ENCODE assay signal across 15 mouse cellular contexts in the genomic region with DNA sequence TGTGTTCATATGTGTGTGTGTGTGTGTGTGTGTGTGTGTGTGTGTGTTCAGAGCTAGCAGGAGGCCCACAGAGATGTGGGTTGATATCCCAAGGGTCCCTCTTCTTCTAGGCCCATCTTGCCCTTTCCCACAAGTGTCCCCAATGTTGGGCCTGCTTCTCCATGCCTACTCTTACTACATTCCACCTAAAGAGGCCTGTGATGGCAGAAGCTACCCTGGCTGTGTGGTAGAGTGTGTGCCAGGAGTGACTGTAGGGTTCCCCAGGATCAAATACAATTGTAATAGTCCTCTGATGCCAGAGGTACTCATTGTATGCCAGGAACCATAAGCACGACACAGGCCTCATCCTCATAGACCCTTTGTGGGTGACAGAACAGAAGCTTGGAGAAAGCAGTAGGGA. TPM values are rescaled to one million over a fixed set of nuclear protein-coding genes. Genes with fewer than 3 reads are reported as not detected.
DNase-seq lines count a peak whose midpoint lies in the region; ATAC-seq and TF ChIP-seq lines count a peak whose summit lies in the region.
"Had no signal": no experiment of that assay in that cellular context is flagged by ENCODE, and none has a peak within 500 bp of the region (broad histone marks: within the 10 kb centered on the region; RNA-seq: fewer than 3 reads in every experiment).

No protein-coding gene starts in this region.

- WGBS in heart, embryonic 11.5 days (ENCODE audit: insufficient replicate concordance), result 75% methylated on average over 1 of the region's 1 CpGs
- 69% methylated on average over 1 of the region's 1 CpGs for WGBS in lung, embryonic 14.5 days
- 93% methylated on average over 1 of the region's 1 CpGs for WGBS in lung, adult 2 months
- WGBS in embryonic facial prominence, embryonic 11.5 days, result 86% methylated on average over 1 of the region's 1 CpGs
- 85% methylated on average over 1 of the region's 1 CpGs for WGBS in embryonic facial prominence, embryonic 15.5 days

- intact Hi-C loops in heart, postnatal 10 days (cut with DNase I), result no loop called here

- 0 out of 2 replicates have a peak overlapping the region, but pooled peaks have one; percentile 30 for H3K27ac ChIP-seq in heart, embryonic 11.5 days (ENCODE audit: low read depth, low read length)
- H3K27ac ChIP-seq in lung, embryonic 14.5 days (ENCODE audit: low read depth), result peak overlapping the region; percentile 99
- H3K27ac ChIP-seq in embryonic facial prominence, embryonic 11.5 days (replicated peaks; ENCODE audit: low read depth, low read length), result peak overlapping the region; percentile 96; the same call in 1 of the 2 replicates
- H3K27ac ChIP-seq in embryonic facial prominence, embryonic 15.5 days (replicated peaks), result peak overlapping the region; percentile 98; the same call in 1 of the 2 replicates
- H3K27ac ChIP-seq: left cerebral cortex, adult 2 months had no signal

- peaks cover 49% of the 10 kb centered on the region for H3K4me1 ChIP-seq in heart, embryonic 11.5 days (ENCODE audit: control insufficient read depth, insufficient read depth, low read length)
- H3K4me1 ChIP-seq in lung, embryonic 14.5 days (ENCODE audit: insufficient read depth), result peaks cover 39% of the 10 kb centered on the region
- H3K4me1 ChIP-seq in lung, adult 2 months (ENCODE audit: control insufficient read depth, insufficient read depth, low read length), result peaks cover 9% of the 10 kb centered on the region
- peaks cover 26% of the 10 kb centered on the region for H3K4me1 ChIP-seq in embryonic facial prominence, embryonic 11.5 days (ENCODE audit: control insufficient read depth, insufficient read depth, low read length)
- peaks cover 64% of the 10 kb centered on the region for H3K4me1 ChIP-seq in embryonic facial prominence, embryonic 15.5 days

- no peaks in the 10 kb centered on the region for H3K36me3 ChIP-seq in heart, embryonic 11.5 days (ENCODE audit: control insufficient read depth, insufficient read depth, low read length)
- peaks cover 1% of the 10 kb centered on the region; the same call in 1 of the 2 replicates for H3K36me3 ChIP-seq in lung, embryonic 14.5 days (ENCODE audit: insufficient read depth)
- H3K36me3 ChIP-seq in embryonic facial prominence, embryonic 11.5 days (replicated peaks; ENCODE audit: control insufficient read depth, insufficient read depth, low read depth, low read length), result no peaks in the 10 kb centered on the region
- H3K36me3 ChIP-seq in embryonic facial prominence, embryonic 15.5 days, result no peaks in the 10 kb centered on the region
- H3K36me3 ChIP-seq: intestine, embryonic 15.5 days; liver, embryonic 12.5 days had no signal

- no peak overlapping the region for H3K9ac ChIP-seq in heart, embryonic 11.5 days (ENCODE audit: low read depth, low read length)
- H3K9ac ChIP-seq in lung, embryonic 14.5 days, result no peak overlapping the region
- no peak overlapping the region for H3K9ac ChIP-seq in embryonic facial prominence, embryonic 11.5 days (replicated peaks; ENCODE audit: low read length)
- no peak overlapping the region for H3K9ac ChIP-seq in embryonic facial prominence, embryonic 15.5 days
- H3K9ac ChIP-seq: intestine, embryonic 15.5 days; liver, embryonic 12.5 days had no signal

- TF ChIP-seq POLR2A in lung, adult 2 months (IDR thresholded peaks at IDR 0.05; ENCODE audit: borderline replicate concordance, extremely low read depth, low read depth, low read length), result no peak

- no peak for TF ChIP-seq CTCF in lung, embryonic 14.5 days (IDR thresholded peaks at IDR 0.05; ENCODE audit: low read depth)
- no peak for TF ChIP-seq CTCF in lung, adult 2 months (IDR thresholded peaks at IDR 0.05; ENCODE audit: insufficient read depth, low read length)

- no peak for DNase-seq in heart, postnatal 10 days
- DNase-seq in lung, embryonic 14.5 days, result no peak
- no peak for DNase-seq in lung, adult 2 months
- no peak for DNase-seq in embryonic facial prominence, embryonic 11.5 days (ENCODE audit: low spot score)
- no peak for DNase-seq in spleen, adult 12 weeks (ENCODE audit: low spot score)
- DNase-seq: adrenal gland, postnatal 14 days; heart, postnatal 4 days; thymus, adult 18-20 months had no signal

- ATAC-seq in heart, embryonic 11.5 days (replicated peaks; ENCODE audit: insufficient number of reproducible peaks, low FRiP score, low TSS enrichment), result no peak
- no peak for ATAC-seq in lung, embryonic 14.5 days (ENCODE audit: insufficient read depth)
- no peak for ATAC-seq in embryonic facial prominence, embryonic 11.5 days (replicated peaks; ENCODE audit: insufficient number of reproducible peaks, low FRiP score, low TSS enrichment, low read depth)
- ATAC-seq in embryonic facial prominence, embryonic 15.5 days (ENCODE audit: insufficient number of reproducible peaks, low FRiP score, low TSS enrichment, low read depth), result no peak
- ATAC-seq: intestine, embryonic 15.5 days; liver, embryonic 12.5 days had no signal

- H3K27me3 ChIP-seq in heart, embryonic 11.5 days (ENCODE audit: control insufficient read depth, insufficient read depth, low read length), result no peaks in the 10 kb centered on the region
- H3K27me3 ChIP-seq in lung, embryonic 14.5 days (ENCODE audit: insufficient read depth, low read length), result no peaks in the 10 kb centered on the region
- H3K27me3 ChIP-seq in embryonic facial prominence, embryonic 11.5 days (ENCODE audit: control insufficient read depth, insufficient read depth, low read length), result no peaks in the 10 kb centered on the region
- no peaks in the 10 kb centered on the region for H3K27me3 ChIP-seq in embryonic facial prominence, embryonic 15.5 days
- H3K27me3 ChIP-seq: intestine, embryonic 15.5 days had no signal

- H3K4me2 ChIP-seq in heart, embryonic 11.5 days, result no peak overlapping the region
- no peak overlapping the region for H3K4me2 ChIP-seq in lung, embryonic 14.5 days
- H3K4me2 ChIP-seq in embryonic facial prominence, embryonic 11.5 days (ENCODE audit: low read depth, low read length), result no peak overlapping the region
- no peak overlapping the region for H3K4me2 ChIP-seq in embryonic facial prominence, embryonic 15.5 days (replicated peaks)
- H3K4me2 ChIP-seq: intestine, embryonic 15.5 days; liver, embryonic 12.5 days had no signal

- H3K4me3 ChIP-seq in heart, embryonic 11.5 days (ENCODE audit: low read depth, low read length), result no peak overlapping the region
- no peak overlapping the region for H3K4me3 ChIP-seq in lung, embryonic 14.5 days (ENCODE audit: low read depth, low read length)
- no peak overlapping the region for H3K4me3 ChIP-seq in lung, adult 2 months (replicated peaks; ENCODE audit: extremely low read depth, low read depth, low read length)
- no peak overlapping the region for H3K4me3 ChIP-seq in embryonic facial prominence, embryonic 11.5 days (ENCODE audit: low read depth, low read length)
- no peak overlapping the region for H3K4me3 ChIP-seq in embryonic facial prominence, embryonic 15.5 days (replicated peaks)
- H3K4me3 ChIP-seq: erythroblast, embryonic 14.5 days; intestine, embryonic 15.5 days; left cerebral cortex, adult 2 months; liver, embryonic 12.5 days had no signal

- H3K9me3 ChIP-seq in heart, embryonic 11.5 days (replicated peaks; ENCODE audit: control insufficient read depth, low read length), result no peaks in the 10 kb centered on the region
- no peaks in the 10 kb centered on the region for H3K9me3 ChIP-seq in lung, embryonic 14.5 days (ENCODE audit: low read depth, low read length)
- no peaks in the 10 kb centered on the region for H3K9me3 ChIP-seq in embryonic facial prominence, embryonic 11.5 days (replicated peaks; ENCODE audit: control insufficient read depth, low read length)
- H3K9me3 ChIP-seq in embryonic facial prominence, embryonic 15.5 days (replicated peaks), result no peaks in the 10 kb centered on the region
- H3K9me3 ChIP-seq: intestine, embryonic 15.5 days; liver, embryonic 12.5 days had no signal

RNA-seq across cellular contexts. Expression of a gene that starts 1.9 kb away (rescaled TPM):
- 21.4 and 30.2 TPM in 2 replicates for polyA plus RNA-seq in heart, embryonic 11.5 days (2014; fragmentation: Nextera tagmentation; extraction: Ambion mirVana)
- 100 to 1,000 TPM; 168 to 234 TPM for total RNA-seq in heart, postnatal 10 days (2021)
- polyA plus RNA-seq in lung, embryonic 14.5 days (2014; fragmentation: Nextera tagmentation; extraction: Ambion mirVana), result 37.9 and 40.5 TPM in 2 replicates
- polyA plus RNA-seq in lung, adult 2 months (2012; rRNA removed), result 49.9 and 56.2 TPM in 2 replicates
- polyA plus RNA-seq in embryonic facial prominence, embryonic 11.5 days (2014; fragmentation: Nextera tagmentation; extraction: Ambion mirVana), result 31.7 and 39.9 TPM in 2 replicates
- polyA plus RNA-seq in embryonic facial prominence, embryonic 15.5 days (2015; fragmentation: Nextera tagmentation; extraction: Ambion mirVana), result 52.0 and 52.1 TPM in 2 replicates

RNA-seq across cellular contexts. Expression of a gene that starts 19.0 kb away (rescaled TPM):
- polyA plus RNA-seq in heart, embryonic 11.5 days (2014; fragmentation: Nextera tagmentation; extraction: Ambion mirVana), result 0.09 TPM in 1 of 2 replicates, not detected in the other
- total RNA-seq in heart, postnatal 10 days (2021), result under 1 TPM; 0.05 to 0.22 TPM
- polyA plus RNA-seq in lung, embryonic 14.5 days (2014; fragmentation: Nextera tagmentation; extraction: Ambion mirVana), result 0.28 and 0.36 TPM in 2 replicates
- polyA plus RNA-seq in lung, adult 2 months (2012; rRNA removed), result 6.6 and 7.9 TPM in 2 replicates
- polyA plus RNA-seq in embryonic facial prominence, embryonic 11.5 days (2014; fragmentation: Nextera tagmentation; extraction: Ambion mirVana), result 0.13 TPM in 1 of 2 replicates, not detected in the other
- 0.70 and 1.1 TPM in 2 replicates for polyA plus RNA-seq in embryonic facial prominence, embryonic 15.5 days (2015; fragmentation: Nextera tagmentation; extraction: Ambion mirVana)
- total RNA-seq: MEL had no signal

RNA-seq across cellular contexts. Expression of a gene that starts 38.5 kb away (rescaled TPM):
- 26.3 and 28.0 TPM in 2 replicates for polyA plus RNA-seq in heart, embryonic 11.5 days (2014; fragmentation: Nextera tagmentation; extraction: Ambion mirVana)
- 10 to 100 TPM; 14.8 to 16.3 TPM for total RNA-seq in heart, postnatal 10 days (2021)
- 29.1 and 32.1 TPM in 2 replicates for polyA plus RNA-seq in lung, embryonic 14.5 days (2014; fragmentation: Nextera tagmentation; extraction: Ambion mirVana)
- 16.3 and 16.4 TPM in 2 replicates for polyA plus RNA-seq in lung, adult 2 months (2012; rRNA removed)
- 25.1 and 29.8 TPM in 2 replicates for polyA plus RNA-seq in embryonic facial prominence, embryonic 11.5 days (2014; fragmentation: Nextera tagmentation; extraction: Ambion mirVana)
- polyA plus RNA-seq in embryonic facial prominence, embryonic 15.5 days (2015; fragmentation: Nextera tagmentation; extraction: Ambion mirVana), result 30.2 and 31.9 TPM in 2 replicates

RNA-seq across cellular contexts. Expression of a gene that starts 47.3 kb away (rescaled TPM):
- 0.38 and 0.59 TPM in 2 replicates for polyA plus RNA-seq in heart, embryonic 11.5 days (2014; fragmentation: Nextera tagmentation; extraction: Ambion mirVana)
- total RNA-seq in heart, postnatal 10 days (2021), result 1 to 10 TPM; 1.2 to 1.3 TPM
- 2.4 and 2.8 TPM in 2 replicates for polyA plus RNA-seq in lung, embryonic 14.5 days (2014; fragmentation: Nextera tagmentation; extraction: Ambion mirVana)
- polyA plus RNA-seq in lung, adult 2 months (2012; rRNA removed), result 27.1 and 30.6 TPM in 2 replicates
- 0.40 and 0.41 TPM in 2 replicates for polyA plus RNA-seq in embryonic facial prominence, embryonic 11.5 days (2014; fragmentation: Nextera tagmentation; extraction: Ambion mirVana)
- polyA plus RNA-seq in embryonic facial prominence, embryonic 15.5 days (2015; fragmentation: Nextera tagmentation; extraction: Ambion mirVana), result 0.84 and 1.7 TPM in 2 replicates

Comparison
In these comparisons a context has a peak if more than half of its experiments do, and no peak if none do; other contexts are left out.
1. H3K27ac ChIP-seq: peak in every context shown above with its lines; median percentile 99 in lung, embryonic 14.5 days; 98 in embryonic facial prominence, embryonic 15.5 days; 96 in embryonic facial prominence, embryonic 11.5 days; 30 in heart, embryonic 11.5 days.